Mouse (Mus musculus): ENCODE results near the gene Pard6b. TPM values are rescaled to one million over a fixed set of nuclear protein-coding genes. Genes with fewer than 3 reads are reported as not detected.
"Not testable (repeated sequence)": the region's sequence is repeated elsewhere in the genome, so short reads cannot be mapped to it uniquely, and the experiment has no call there.

Pard6b gene
- total RNA-seq (2021): 1 to 10 TPM; 2.7 to 9.6 TPM
- long read RNA-seq, experiment 1: 0 reads
- long read RNA-seq, experiment 2, transcript Pard6b-201 (3 exons, 3,399 nt): major isoform, 10 of 14 reads
- long read RNA-seq, experiment 2, partial matches to known transcripts: 2 of 14 reads
- long read RNA-seq, experiment 2, other reads (novel, unspliced or antisense): 2 of 14 reads

GRCm38 (mm10) chr2:168080431-168081246 lies at the start of gene Pard6b:
Gene Pard6b, plus strand, starts transcription at chr2:168081004.
- DNase-seq (ENCODE audit: low spot score in 2 of 2): peak; percentile 74 to 83

- DNase-seq (ENCODE audit: low spot score in 2 of 2): no peak
Measured at GRCm38 (mm10) chr2:168031842-168032241, 49.0 kb upstream of the Pard6b start.

GRCm38 (mm10) chr2:168033905-168034304 lies 46.9 kb upstream of the Pard6b start:
- no peak for DNase-seq (ENCODE audit: low spot score in 2 of 2)

GRCm38 (mm10) chr2:168035907-168036306 lies 44.9 kb upstream of the Pard6b start:
- no peak for DNase-seq (ENCODE audit: low spot score in 2 of 2)

GRCm38 (mm10) chr2:168037063-168037462 lies 43.7 kb upstream of the Pard6b start:
- no peak for DNase-seq (ENCODE audit: low spot score in 2 of 2)

GRCm38 (mm10) chr2:168040751-168041150 lies 40.1 kb upstream of the Pard6b start:
- DNase-seq (ENCODE audit: low spot score in 2 of 2): no peak

GRCm38 (mm10) chr2:168042019-168042418 lies 38.8 kb upstream of the Pard6b start:
- DNase-seq (ENCODE audit: low spot score in 2 of 2): no peak

GRCm38 (mm10) chr2:168044681-168045287 lies 36.0 kb upstream of the Pard6b start:
- DNase-seq (ENCODE audit: low spot score in 2 of 2): no peak

- DNase-seq (ENCODE audit: low spot score in 2 of 2): no peak
Measured at GRCm38 (mm10) chr2:168045357-168045756, 35.4 kb upstream of the Pard6b start.

- DNase-seq (ENCODE audit: low spot score in 2 of 2): no peak
Measured at GRCm38 (mm10) chr2:168045771-168046170, 35.0 kb upstream of the Pard6b start.

- DNase-seq (ENCODE audit: low spot score in 2 of 2): no peak
Measured at GRCm38 (mm10) chr2:168046467-168046866, 34.3 kb upstream of the Pard6b start.

- no peak for DNase-seq (ENCODE audit: low spot score in 2 of 2)
Measured at GRCm38 (mm10) chr2:168049002-168049635, 31.7 kb upstream of the Pard6b start.

GRCm38 (mm10) chr2:168050000-168050942 lies 30.5 kb upstream of the Pard6b start:
- peak in 1 of 2 experiments; percentile 25 for DNase-seq (ENCODE audit: low spot score in 2 of 2)

GRCm38 (mm10) chr2:168052156-168052555 lies 28.6 kb upstream of the Pard6b start:
- no peak for DNase-seq (ENCODE audit: low spot score in 2 of 2)

GRCm38 (mm10) chr2:168052689-168053088 lies 28.1 kb upstream of the Pard6b start:
- peak in 1 of 2 experiments; percentile 17 for DNase-seq (ENCODE audit: low spot score in 2 of 2)

GRCm38 (mm10) chr2:168054142-168054541 lies 26.7 kb upstream of the Pard6b start:
- DNase-seq (ENCODE audit: low spot score in 2 of 2): no peak

- DNase-seq (ENCODE audit: low spot score in 2 of 2): no peak
Measured at GRCm38 (mm10) chr2:168055910-168056665, 24.7 kb upstream of the Pard6b start.

GRCm38 (mm10) chr2:168056666-168056933 lies 24.2 kb upstream of the Pard6b start:
- no peak for DNase-seq (ENCODE audit: low spot score in 2 of 2)

GRCm38 (mm10) chr2:168057876-168058275 lies 22.9 kb upstream of the Pard6b start:
- not testable (repeated sequence) for DNase-seq (ENCODE audit: low spot score in 2 of 2)

All from adrenal gland, postnatal 4 days (tissue).